Mouse (Mus musculus) forebrain, embryonic 12.5 days (tissue): Measurements from ENCODE around the gene Papss2. TPM values are rescaled to one million over a fixed set of nuclear protein-coding genes. Genes with fewer than 3 reads are reported as not detected.

ENCODE experiments used
- ATAC-seq: fragments of 200-750 bp; cut with Nextera tagmentation; 2 replicates; pipeline ENCODE4 v1.8.0; 2017; ENCODE audit warnings: moderate TSS enrichment; ENCODE audit not compliant: low FRiP score
- H3K27ac ChIP-seq: fragments of 300-500 bp; sonication (generic); 2 replicates; pipeline ENCODE4 v1.5.1; 2016; ENCODE audit warnings: mild to moderate bottlenecking
- H3K27me3 ChIP-seq: fragments of 300-500 bp; sonication (generic); 2 replicates; pipeline ENCODE4 v1.6.1; 2016; ENCODE audit warnings: mild to moderate bottlenecking
- H3K36me3 ChIP-seq: fragments of 300-500 bp; sonication (generic); replicated peaks from 2 replicates; pipeline ENCODE4 v1.6.1; 2016; ENCODE audit warnings: mild to moderate bottlenecking
- H3K4me1 ChIP-seq: fragments of 300-500 bp; sonication (generic); 2 replicates; pipeline ENCODE4 v1.6.1; 2016
- H3K4me2 ChIP-seq: fragments of 300-500 bp; sonication (generic); 2 replicates; pipeline ENCODE4 v1.6.1; 2016; ENCODE audit warnings: mild to moderate bottlenecking, moderate library complexity
- H3K4me3 ChIP-seq: fragments of 300-500 bp; sonication (generic); replicated peaks from 2 replicates; pipeline ENCODE4 v1.5.1; 2016; ENCODE audit warnings: mild to moderate bottlenecking
- H3K9ac ChIP-seq: fragments of 300-500 bp; sonication (generic); 2 replicates; pipeline ENCODE4 v1.6.1; 2016; ENCODE audit warnings: mild to moderate bottlenecking
- H3K9me3 ChIP-seq: fragments of 300-500 bp; sonication (generic); 2 replicates; pipeline ENCODE4 v1.6.1; 2016
- WGBS: fragments of 180-500 bp; shearing (Covaris S2); methylation state at CpG from one replicate; pipeline ENCODE4 v1.1.7; 2016; 5-methylcytosine and 5-hydroxymethylcytosine counted together
- polyA plus RNA-seq: library from polyadenylated mRNA; unstranded; fragments of >200 nt; fragmentation: Nextera tagmentation; extraction: Ambion mirVana; gene quantifications from 2 replicates; pipeline ENCODE4 v1.2.1, GENCODE M21; 2016

The Papss2 gene
- polyA plus RNA-seq, 1 experiment from 2014 or later: 3.4 TPM

GRCm38 (mm10) chr19:32601033-32601770 lies 5.6 kb downstream of the Papss2 start:
- WGBS: 71% methylated on average over 6 of the region's 6 CpGs
- H3K9ac ChIP-seq: no peak overlapping the region
- H3K9me3 ChIP-seq: no peaks in the 10 kb centered on the region
- H3K27me3 ChIP-seq: peaks cover 19% of the 10 kb centered on the region
- H3K4me3 ChIP-seq: no peak overlapping the region
- no peaks in the 10 kb centered on the region; the same call in 1 of the 2 replicates for H3K4me1 ChIP-seq
- H3K36me3 ChIP-seq: no peaks in the 10 kb centered on the region
- H3K4me2 ChIP-seq: no peak overlapping the region
- ATAC-seq: no peak
- no peak overlapping the region for H3K27ac ChIP-seq

- H3K4me3 ChIP-seq: no peak overlapping the region
- no peak for ATAC-seq
- H3K4me1 ChIP-seq: no peaks in the 10 kb centered on the region; the same call in 1 of the 2 replicates
- H3K27me3 ChIP-seq: 0 out of 2 replicates have a peak, but pooled peaks cover 3% of the 10 kb centered on the region
- 84% methylated on average over 1 of the region's 1 CpGs for WGBS
- H3K36me3 ChIP-seq: no peaks in the 10 kb centered on the region
- H3K4me2 ChIP-seq: no peak overlapping the region
- no peaks in the 10 kb centered on the region for H3K9me3 ChIP-seq
- no peak overlapping the region for H3K9ac ChIP-seq
- H3K27ac ChIP-seq: no peak overlapping the region
Observed at GRCm38 (mm10) chr19:32603466-32603865, 7.9 kb downstream of the Papss2 start.

DNA sequence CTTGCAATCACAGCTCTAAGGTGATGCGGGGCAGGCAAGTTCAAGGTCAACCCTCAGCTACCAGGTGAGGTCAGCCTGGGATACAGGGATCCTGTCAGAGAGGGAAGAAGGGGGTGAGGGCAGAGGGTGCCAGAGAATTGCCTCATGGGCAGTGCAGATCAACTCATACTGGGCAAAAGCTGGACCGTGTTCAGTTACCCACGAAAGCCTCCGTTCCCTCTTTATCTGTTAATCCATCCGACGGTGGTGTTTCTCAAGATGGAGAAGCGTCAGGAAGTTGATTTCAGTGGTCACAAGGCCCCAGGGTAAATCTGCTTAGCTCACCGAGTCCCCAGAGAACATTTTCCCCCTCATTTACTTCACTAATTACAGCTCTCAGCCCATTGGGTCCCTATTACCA lies 8.5 kb downstream of the Papss2 start:
- Histone ChIP-seq H3K27me3 (no peaks in the 10 kb centered on the region), H3K27ac (no peak overlapping the region), H3K4me2 (no peak overlapping the region), H3K4me3 (no peak overlapping the region), H3K9me3 (no peaks in the 10 kb centered on the region), H3K9ac (no peak overlapping the region), H3K36me3 (no peaks in the 10 kb centered on the region), H3K4me1 (no peaks in the 10 kb centered on the region; the same call in 1 of the 2 replicates)
- WGBS: 46% methylated on average over 8 of the region's 8 CpGs
- ATAC-seq: no peak

GRCm38 (mm10) chr19:32604563-32605252 lies 9.1 kb downstream of the Papss2 start:
- Histone ChIP-seq H3K27me3 (no peaks in the 10 kb centered on the region), H3K9ac (no peak overlapping the region), H3K9me3 (no peaks in the 10 kb centered on the region), H3K4me3 (no peak overlapping the region), H3K4me2 (no peak overlapping the region), H3K36me3 (no peaks in the 10 kb centered on the region), H3K4me1 (no peaks in the 10 kb centered on the region; the same call in 1 of the 2 replicates), H3K27ac (no peak overlapping the region)
- no peak for ATAC-seq
- 84% methylated on average over 6 of the region's 6 CpGs for WGBS

- H3K36me3 ChIP-seq: no peaks in the 10 kb centered on the region
- 77% methylated on average over 4 of the region's 4 CpGs for whole genome bisulfite sequencing
- no peaks in the 10 kb centered on the region for H3K9me3 ChIP-seq
- no peak overlapping the region for H3K27ac ChIP-seq
- no peak overlapping the region for H3K9ac ChIP-seq
- H3K4me3 ChIP-seq: no peak overlapping the region
- no peak overlapping the region for H3K4me2 ChIP-seq
- no peaks in the 10 kb centered on the region; the same call in 1 of the 2 replicates for H3K4me1 ChIP-seq
- H3K27me3 ChIP-seq: no peaks in the 10 kb centered on the region
- ATAC-seq: no peak
Observed at GRCm38 (mm10) chr19:32606227-32606827, 10.7 kb downstream of the Papss2 start.

DNA sequence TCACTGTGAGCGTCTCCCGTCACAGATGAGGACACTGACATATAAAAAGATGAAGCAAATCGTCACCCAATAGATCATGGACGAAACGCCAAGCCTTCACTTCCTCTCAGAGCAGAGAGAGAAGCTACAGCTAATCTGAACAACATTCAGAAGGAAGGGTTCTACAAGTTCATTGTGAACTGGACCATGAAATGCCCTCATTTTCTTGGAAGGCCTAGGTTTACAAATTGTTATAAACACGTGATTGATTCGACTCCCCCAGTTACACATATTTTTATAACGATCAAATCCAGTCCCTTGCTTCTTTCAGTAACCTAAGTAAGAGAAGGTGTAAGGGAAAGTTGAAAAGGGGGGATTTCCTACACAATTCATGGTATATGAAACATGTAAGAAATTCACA lies 11.4 kb downstream of the Papss2 start:
- Histone ChIP-seq H3K4me2 (no peak overlapping the region), H3K36me3 (no peaks in the 10 kb centered on the region), H3K9ac (no peak overlapping the region), H3K4me1 (no peaks in the 10 kb centered on the region), H3K9me3 (no peaks in the 10 kb centered on the region), H3K27me3 (no peaks in the 10 kb centered on the region), H3K4me3 (no peak overlapping the region), H3K27ac (no peak overlapping the region)
- 83% methylated on average over 8 of the region's 8 CpGs for WGBS
- ATAC-seq: no peak

DNA sequence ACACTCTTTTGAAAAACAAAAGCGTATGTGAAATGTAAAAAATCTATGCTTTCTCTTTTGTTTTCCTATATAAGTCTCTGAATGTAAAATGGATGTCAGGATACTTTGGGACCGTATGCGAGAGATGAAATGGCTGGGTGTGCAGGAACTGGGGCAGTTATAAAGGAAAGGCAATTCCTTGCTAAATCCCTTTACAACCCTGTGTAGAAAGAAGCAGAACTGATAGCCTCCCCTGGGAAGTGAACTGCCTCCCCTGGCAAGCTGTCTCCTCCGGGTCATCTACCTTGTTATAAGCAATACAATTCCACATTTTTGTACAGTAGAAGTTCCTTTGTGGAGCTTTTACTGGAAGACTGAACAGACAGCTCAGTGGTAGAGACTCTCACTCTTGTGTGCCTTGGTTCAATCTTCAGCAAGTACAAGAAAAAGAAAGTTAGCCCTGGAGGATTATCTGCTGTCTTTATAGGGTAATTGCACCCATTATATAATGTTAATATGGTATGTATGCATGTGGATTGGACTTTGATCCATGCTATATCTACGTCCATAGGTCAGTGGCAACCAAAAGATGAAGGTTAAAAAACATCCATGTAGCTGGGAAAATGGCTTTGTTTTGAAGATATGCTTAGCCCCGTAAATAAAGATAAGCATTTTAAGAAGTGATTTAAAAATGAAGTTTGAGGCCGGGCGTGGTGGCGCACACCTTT lies 15.9 kb downstream of the Papss2 start:
- WGBS: 91% methylated on average over 9 of the region's 9 CpGs
- ATAC-seq: no peak
- H3K27me3 ChIP-seq: no peaks in the 10 kb centered on the region
- no peaks in the 10 kb centered on the region for H3K9me3 ChIP-seq
- H3K27ac ChIP-seq: no peak overlapping the region
- no peaks in the 10 kb centered on the region for H3K4me1 ChIP-seq
- H3K4me2 ChIP-seq: no peak overlapping the region
- H3K36me3 ChIP-seq: no peaks in the 10 kb centered on the region
- H3K4me3 ChIP-seq: no peak overlapping the region
- H3K9ac ChIP-seq: no peak overlapping the region

DNA sequence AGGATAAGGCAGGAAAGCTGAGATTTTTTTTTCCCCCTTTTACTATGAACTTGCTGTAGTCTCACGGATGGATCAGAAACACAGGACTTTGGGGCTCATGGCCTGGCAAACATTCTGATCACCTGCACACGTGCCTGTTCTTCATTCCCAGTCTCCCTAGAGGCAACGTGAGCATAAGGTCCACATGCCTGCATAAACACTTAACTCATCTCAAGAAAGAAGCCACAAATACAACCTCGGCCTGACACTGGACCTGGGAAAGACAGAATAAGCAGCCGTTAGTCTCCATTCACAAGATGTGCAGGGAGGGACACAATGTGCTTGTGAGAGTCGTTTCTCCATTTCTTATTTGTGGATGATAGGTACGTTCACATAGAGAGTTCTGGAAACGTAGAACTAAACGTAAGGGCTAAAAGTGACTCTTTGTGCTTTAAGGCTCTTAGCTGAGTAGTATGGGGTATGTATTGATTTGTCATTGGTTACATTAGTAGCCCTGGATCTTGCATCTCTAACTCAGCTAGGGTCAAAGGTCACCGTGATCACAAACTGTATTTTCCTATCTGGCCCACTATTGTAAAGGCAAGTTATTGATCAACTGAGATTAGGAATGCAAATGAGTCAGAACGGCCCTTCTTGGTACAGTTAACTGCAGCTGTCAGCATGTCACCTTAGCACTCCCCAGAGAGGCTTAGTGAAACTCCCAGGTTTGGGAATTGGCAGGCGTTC lies 18.6 kb downstream of the Papss2 start:
- H3K9ac ChIP-seq: no peak overlapping the region
- H3K4me1 ChIP-seq: no peaks in the 10 kb centered on the region
- no peaks in the 10 kb centered on the region for H3K36me3 ChIP-seq
- H3K27ac ChIP-seq: no peak overlapping the region
- no peak for ATAC-seq
- no peaks in the 10 kb centered on the region for H3K27me3 ChIP-seq
- no peak overlapping the region for H3K4me2 ChIP-seq
- H3K9me3 ChIP-seq: no peaks in the 10 kb centered on the region
- no peak overlapping the region for H3K4me3 ChIP-seq
- WGBS: 86% methylated on average over 12 of the region's 12 CpGs

DNA sequence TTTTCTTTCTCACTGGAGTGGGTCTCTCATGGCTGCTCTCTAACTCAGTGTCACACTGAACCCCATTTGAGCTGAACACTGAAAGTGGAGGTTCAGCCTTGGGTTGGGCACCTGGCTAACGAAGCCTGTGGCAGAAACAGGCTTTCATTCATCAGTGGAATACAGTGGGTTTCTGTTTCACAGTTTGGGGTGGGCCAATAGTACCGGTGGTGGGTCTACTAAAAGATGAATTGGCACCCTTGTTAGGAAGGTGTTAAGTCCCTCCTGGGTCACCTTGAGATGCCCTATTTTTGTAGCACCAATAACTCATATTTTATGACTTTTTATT lies 19.1 kb downstream of the Papss2 start:
- Histone ChIP-seq H3K36me3 (no peaks in the 10 kb centered on the region), H3K9ac (no peak overlapping the region), H3K4me3 (no peak overlapping the region), H3K4me1 (no peaks in the 10 kb centered on the region), H3K27ac (no peak overlapping the region), H3K4me2 (no peak overlapping the region), H3K9me3 (no peaks in the 10 kb centered on the region), H3K27me3 (no peaks in the 10 kb centered on the region)
- ATAC-seq: no peak
- WGBS: 65% methylated on average over 2 of the region's 2 CpGs

GRCm38 (mm10) chr19:32616646-32617045 lies 21.1 kb downstream of the Papss2 start:
- ATAC-seq: no peak
- 94% methylated on average over 7 of the region's 7 CpGs for WGBS
- Histone ChIP-seq H3K27ac (no peak overlapping the region), H3K4me3 (no peak overlapping the region), H3K4me1 (no peaks in the 10 kb centered on the region), H3K9me3 (no peaks in the 10 kb centered on the region), H3K36me3 (no peaks in the 10 kb centered on the region), H3K27me3 (no peaks in the 10 kb centered on the region), H3K4me2 (no peak overlapping the region), H3K9ac (no peak overlapping the region)

- no peak overlapping the region for H3K27ac ChIP-seq
- WGBS: 88% methylated on average over 2 of the region's 2 CpGs
- H3K36me3 ChIP-seq: no peaks in the 10 kb centered on the region
- no peak overlapping the region for H3K9ac ChIP-seq
- no peaks in the 10 kb centered on the region for H3K4me1 ChIP-seq
- no peaks in the 10 kb centered on the region for H3K9me3 ChIP-seq
- no peak for ATAC-seq
- H3K27me3 ChIP-seq: no peaks in the 10 kb centered on the region
- H3K4me2 ChIP-seq: no peak overlapping the region
- H3K4me3 ChIP-seq: no peak overlapping the region
Observed at GRCm38 (mm10) chr19:32619739-32620138, 24.1 kb downstream of the Papss2 start.
